Mouse (Mus musculus) liver, postnatal 0 days (tissue): ENCODE results near the gene Grm7.

Experiments
- CTCF ChIP-seq: sonication (generic); IDR thresholded peaks from 2 replicates; pipeline ENCODE4 v1.5.1; 2016; ENCODE audit warnings: antibody characterized with exemption, low read depth
- EP300 ChIP-seq: IDR thresholded peaks from 2 replicates; pipeline ENCODE4 v1.6.1; 2016; ENCODE audit warnings: antibody characterized with exemption, low read depth, mild to moderate bottlenecking

DNA sequence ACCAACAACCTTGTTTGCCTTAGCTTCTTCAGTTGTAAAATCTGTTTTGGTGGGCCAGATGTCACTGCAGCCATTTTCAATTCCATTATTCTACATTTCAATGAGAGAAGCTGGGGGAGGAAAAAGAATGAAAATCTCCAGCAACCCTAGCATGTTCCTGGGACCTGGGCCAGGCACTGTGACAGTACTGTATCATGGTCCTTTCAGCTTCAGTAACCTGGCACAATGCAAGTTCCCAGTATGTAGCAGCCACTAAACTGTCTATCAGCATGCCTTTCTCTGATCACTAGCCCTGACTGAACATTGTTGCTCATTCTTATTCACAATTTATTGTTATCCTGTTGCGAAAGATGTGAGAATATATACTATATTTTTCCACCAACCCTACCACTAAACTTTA is 779.4 kb downstream of the Grm7 start:
- no peak for TF ChIP-seq EP300
- no peak for TF ChIP-seq CTCF
